Mouse (Mus musculus): Measurements from ENCODE around the gene Ppm1a. TPM values are rescaled to one million over a fixed set of nuclear protein-coding genes. Genes with fewer than 3 reads are reported as not detected.

Ppm1a gene
- polyA plus RNA-seq, 1 experiment from 2014 or later, result 20.0 TPM

DNA sequence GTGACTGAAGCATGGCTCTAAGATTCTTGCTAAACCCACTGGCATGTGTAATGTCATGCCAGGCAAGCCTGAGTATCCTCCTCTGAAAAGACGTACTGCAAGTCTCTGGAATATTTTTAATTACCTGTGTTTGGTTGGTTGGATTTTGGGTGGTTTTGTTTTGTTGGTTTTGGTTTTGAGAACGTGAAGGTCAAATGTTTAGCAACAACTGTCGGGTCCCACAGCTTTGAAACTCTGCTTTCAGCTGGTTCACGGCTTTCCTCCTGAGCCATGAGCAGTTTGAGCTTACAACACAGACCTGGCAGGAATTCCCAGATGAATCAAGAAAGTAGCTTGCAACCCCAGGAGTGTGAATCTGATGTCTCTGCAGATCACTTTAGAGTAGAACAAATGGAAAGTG lies 29.7 kb downstream of the Ppm1a start:
- no peak overlapping the region for H3K4me3 ChIP-seq (ENCODE audit: low read length)
- H3K27me3 ChIP-seq (replicated peaks; ENCODE audit: control insufficient read depth, insufficient read depth, low read length), result no peaks in the 10 kb centered on the region
- WGBS, result 82% methylated on average over 4 of the region's 4 CpGs
- H3K9me3 ChIP-seq (ENCODE audit: control insufficient read depth, low read length), result no peaks in the 10 kb centered on the region
- no peak overlapping the region for H3K27ac ChIP-seq (ENCODE audit: low read length)
- ATAC-seq, result no peak
- no peak overlapping the region for H3K4me2 ChIP-seq (ENCODE audit: low read depth, low read length)
- H3K9ac ChIP-seq (ENCODE audit: low read depth, low read length), result no peak overlapping the region
- peaks cover 5% of the 10 kb centered on the region for H3K4me1 ChIP-seq (ENCODE audit: control insufficient read depth, insufficient read depth, low read length)
- H3K36me3 ChIP-seq (ENCODE audit: control insufficient read depth, insufficient read depth, low read length), result peaks cover 9% of the 10 kb centered on the region

DNA sequence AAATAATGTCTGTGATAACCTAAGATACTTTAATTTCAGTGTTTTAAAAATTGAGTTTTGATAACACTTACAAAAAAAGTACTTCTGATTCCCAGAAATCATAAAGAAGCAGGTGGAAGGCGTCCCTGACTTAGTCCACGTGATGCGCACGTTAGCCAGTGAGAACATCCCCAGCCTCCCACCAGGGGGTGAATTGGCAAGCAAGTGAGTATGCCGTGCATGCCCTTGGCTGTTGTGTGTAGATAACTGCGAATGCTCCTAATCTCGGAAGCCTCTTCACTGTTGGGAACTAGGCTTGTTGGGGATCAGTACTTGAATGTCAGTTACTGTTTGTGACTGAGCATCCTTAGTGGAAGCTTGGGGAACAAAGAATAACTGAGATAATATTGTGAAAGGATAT lies 33.3 kb downstream of the Ppm1a start:
- ATAC-seq, result no peak
- Histone ChIP-seq H3K27me3 (replicated peaks; ENCODE audit: control insufficient read depth, insufficient read depth, low read length) (no peaks in the 10 kb centered on the region), H3K4me3 (ENCODE audit: low read length) (no peak overlapping the region), H3K4me1 (ENCODE audit: control insufficient read depth, insufficient read depth, low read length) (peaks cover 8% of the 10 kb centered on the region), H3K9me3 (ENCODE audit: control insufficient read depth, low read length) (no peaks in the 10 kb centered on the region), H3K4me2 (ENCODE audit: low read depth, low read length) (no peak overlapping the region), H3K27ac (ENCODE audit: low read length) (no peak overlapping the region), H3K36me3 (ENCODE audit: control insufficient read depth, insufficient read depth, low read length) (0 out of 2 replicates have a peak, but pooled peaks cover 5% of the 10 kb centered on the region), H3K9ac (ENCODE audit: low read depth, low read length) (no peak overlapping the region)
- WGBS, result 69% methylated on average over 7 of the region's 7 CpGs

DNA sequence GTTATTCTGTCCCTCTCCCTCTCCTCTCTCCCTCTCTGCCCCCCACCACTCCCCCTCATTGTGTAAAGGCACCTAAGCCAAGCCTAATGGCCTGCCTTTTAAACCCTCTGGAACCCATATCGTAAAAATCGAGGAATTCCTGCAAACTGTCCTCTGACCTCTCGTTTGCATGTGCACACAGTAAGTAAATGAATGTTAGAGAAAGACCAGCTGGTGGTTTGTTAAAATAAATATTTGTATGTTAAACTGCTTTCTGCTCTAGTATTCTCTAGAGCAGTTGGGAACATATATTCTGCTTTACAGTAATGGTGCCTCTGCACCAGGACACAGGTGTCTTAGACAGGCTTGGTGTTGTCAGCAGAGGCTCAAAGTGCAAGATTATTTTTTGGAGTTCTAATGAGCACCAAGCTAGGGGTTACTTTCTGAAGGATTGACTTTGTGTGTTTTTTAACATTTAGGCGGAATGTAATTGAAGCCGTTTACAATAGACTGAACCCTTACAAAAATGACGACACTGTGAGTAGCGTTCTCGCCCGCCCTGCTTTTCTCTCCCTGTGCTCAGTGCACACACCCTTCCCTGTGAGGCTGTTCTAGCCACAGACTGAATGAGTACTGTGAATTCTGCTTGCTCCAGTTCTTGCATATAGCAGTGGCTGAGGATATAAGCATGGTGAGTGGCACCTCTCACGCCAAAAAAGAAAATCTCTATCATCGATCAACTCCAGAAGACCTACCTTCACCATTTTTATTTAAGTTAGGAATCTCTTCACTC lies 35.3 kb downstream of the Ppm1a start:
- H3K4me3 ChIP-seq (ENCODE audit: low read length), result no peak overlapping the region
- 58% methylated on average over 11 of the region's 11 CpGs for WGBS
- H3K27ac ChIP-seq (ENCODE audit: low read length), result 0 out of 2 replicates have a peak overlapping the region, but pooled peaks have one; percentile 21
- ATAC-seq, result peak; percentile 52; the same call in 1 of the 2 replicates
- H3K9ac ChIP-seq (ENCODE audit: low read depth, low read length), result no peak overlapping the region
- 0 out of 2 replicates have a peak, but pooled peaks cover 2% of the 10 kb centered on the region for H3K36me3 ChIP-seq (ENCODE audit: control insufficient read depth, insufficient read depth, low read length)
- H3K4me1 ChIP-seq (ENCODE audit: control insufficient read depth, insufficient read depth, low read length), result peaks cover 5% of the 10 kb centered on the region; the same call in 1 of the 2 replicates
- H3K4me2 ChIP-seq (ENCODE audit: low read depth, low read length), result no peak overlapping the region
- no peaks in the 10 kb centered on the region for H3K9me3 ChIP-seq (ENCODE audit: control insufficient read depth, low read length)
- H3K27me3 ChIP-seq (replicated peaks; ENCODE audit: control insufficient read depth, insufficient read depth, low read length), result no peaks in the 10 kb centered on the region

DNA sequence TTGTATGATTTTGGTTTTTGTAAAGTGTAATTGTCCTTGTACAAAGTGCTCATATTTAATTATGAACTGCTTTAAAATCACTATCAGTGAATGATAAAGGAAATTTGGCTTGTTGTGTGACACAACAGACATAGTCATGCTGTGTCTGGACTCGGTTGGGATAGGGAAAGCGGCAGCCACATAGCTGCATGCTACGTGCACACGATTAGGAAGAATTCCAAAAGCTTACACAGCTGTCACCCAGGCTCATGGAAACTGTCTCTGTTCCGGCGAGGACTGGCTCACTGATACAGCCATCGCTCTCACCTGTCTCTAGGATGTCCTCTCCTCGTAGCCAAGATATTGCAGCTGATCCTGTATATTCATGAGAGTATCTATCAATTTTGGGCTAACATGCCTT lies 36.7 kb downstream of the Ppm1a start:
- WGBS, result 91% methylated on average over 8 of the region's 8 CpGs
- no peaks in the 10 kb centered on the region for H3K27me3 ChIP-seq (replicated peaks; ENCODE audit: control insufficient read depth, insufficient read depth, low read length)
- H3K4me3 ChIP-seq (ENCODE audit: low read length), result no peak overlapping the region
- ATAC-seq, result no peak
- H3K9ac ChIP-seq (ENCODE audit: low read depth, low read length), result no peak overlapping the region
- no peak overlapping the region for H3K27ac ChIP-seq (ENCODE audit: low read length)
- H3K4me1 ChIP-seq (ENCODE audit: control insufficient read depth, insufficient read depth, low read length), result peaks cover 5% of the 10 kb centered on the region; the same call in 1 of the 2 replicates
- 0 out of 2 replicates have a peak, but pooled peaks cover 2% of the 10 kb centered on the region for H3K36me3 ChIP-seq (ENCODE audit: control insufficient read depth, insufficient read depth, low read length)
- H3K4me2 ChIP-seq (ENCODE audit: low read depth, low read length), result no peak overlapping the region
- H3K9me3 ChIP-seq (ENCODE audit: control insufficient read depth, low read length), result no peaks in the 10 kb centered on the region

DNA sequence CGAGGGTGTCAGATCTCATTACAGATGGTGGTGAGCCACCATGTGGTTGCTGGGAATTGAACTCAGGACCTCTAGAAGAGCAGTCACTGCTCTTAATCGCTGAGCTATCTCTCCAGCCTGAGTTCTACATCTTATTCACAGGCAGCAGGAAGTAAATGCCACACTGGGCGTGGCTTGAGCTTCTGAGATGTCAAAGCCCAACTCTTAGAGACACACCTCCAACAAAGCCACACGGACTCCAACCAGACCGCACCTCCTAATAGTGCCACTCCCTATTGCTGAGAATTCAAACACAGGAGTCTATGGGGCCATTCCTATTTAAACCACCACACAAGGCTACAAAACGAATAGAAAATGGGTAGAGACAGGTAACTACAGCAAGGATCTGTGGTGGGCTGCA lies 52.5 kb downstream of the Ppm1a start:
- Histone ChIP-seq H3K4me2 (ENCODE audit: low read depth, low read length) (no peak overlapping the region), H3K27ac (ENCODE audit: low read length) (no peak overlapping the region), H3K36me3 (ENCODE audit: control insufficient read depth, insufficient read depth, low read length) (no peaks in the 10 kb centered on the region), H3K4me1 (ENCODE audit: control insufficient read depth, insufficient read depth, low read length) (no peaks in the 10 kb centered on the region), H3K9ac (ENCODE audit: low read depth, low read length) (no peak overlapping the region), H3K9me3 (ENCODE audit: control insufficient read depth, low read length) (no peaks in the 10 kb centered on the region), H3K4me3 (ENCODE audit: low read length) (no peak overlapping the region), H3K27me3 (replicated peaks; ENCODE audit: control insufficient read depth, insufficient read depth, low read length) (no peaks in the 10 kb centered on the region)
- 67% methylated on average over 6 of the region's 6 CpGs for WGBS
- peak; percentile 90 for ATAC-seq

DNA sequence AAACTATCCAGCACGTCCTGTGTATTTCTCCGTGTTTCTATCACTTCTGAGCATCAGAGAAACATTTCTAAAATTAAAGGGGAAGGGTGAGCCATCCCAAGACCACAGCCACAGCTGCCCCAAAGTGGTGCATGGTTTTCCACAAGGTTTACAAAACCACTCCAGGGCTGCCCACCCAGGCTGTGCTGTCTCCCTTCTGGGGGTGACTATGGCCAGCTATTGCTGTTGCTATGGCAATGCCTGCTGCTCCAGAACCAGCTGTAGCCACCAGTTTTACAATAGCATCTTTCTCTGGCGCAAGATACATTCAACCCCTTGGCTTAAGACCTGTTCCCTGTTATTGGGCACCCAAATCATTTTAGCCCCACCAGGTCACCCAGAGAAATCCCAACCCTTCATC lies 54.3 kb downstream of the Ppm1a start:
- H3K9ac ChIP-seq (ENCODE audit: low read depth, low read length), result no peak overlapping the region
- H3K4me2 ChIP-seq (ENCODE audit: low read depth, low read length), result no peak overlapping the region
- H3K9me3 ChIP-seq (ENCODE audit: control insufficient read depth, low read length), result no peaks in the 10 kb centered on the region
- H3K36me3 ChIP-seq (ENCODE audit: control insufficient read depth, insufficient read depth, low read length), result no peaks in the 10 kb centered on the region
- H3K4me3 ChIP-seq (ENCODE audit: low read length), result no peak overlapping the region
- H3K27me3 ChIP-seq (replicated peaks; ENCODE audit: control insufficient read depth, insufficient read depth, low read length), result no peaks in the 10 kb centered on the region
- no peak overlapping the region for H3K27ac ChIP-seq (ENCODE audit: low read length)
- ATAC-seq, result no peak
- no peaks in the 10 kb centered on the region for H3K4me1 ChIP-seq (ENCODE audit: control insufficient read depth, insufficient read depth, low read length)
- 60% methylated on average over 3 of the region's 3 CpGs for WGBS

DNA sequence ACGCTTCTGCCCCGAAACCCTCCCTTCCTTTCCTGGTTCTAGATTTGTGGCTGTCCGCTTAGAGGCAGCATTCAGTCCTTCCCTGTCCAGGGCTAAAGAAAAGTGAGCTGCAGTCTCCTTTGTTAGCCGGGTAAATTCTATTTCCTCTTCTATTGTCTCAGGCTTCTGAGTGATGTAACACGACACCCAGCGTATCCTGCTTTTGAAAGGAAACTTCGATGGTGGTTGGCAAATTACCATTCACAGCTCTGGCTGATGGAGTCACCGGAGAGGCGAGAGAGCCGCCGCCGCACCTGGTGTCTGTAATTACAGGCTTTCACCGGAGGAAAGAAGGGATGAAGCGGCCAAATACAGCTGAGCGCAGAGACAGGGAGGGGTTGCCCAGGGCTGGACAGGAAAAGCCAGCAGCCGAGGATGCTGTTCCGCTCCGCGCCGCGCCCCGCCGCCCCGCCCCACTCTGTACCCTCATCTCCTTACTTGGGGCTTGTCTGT lies 63.7 kb downstream of the Ppm1a start:
- peak overlapping the region; percentile 47 for H3K4me3 ChIP-seq (ENCODE audit: low read length)
- H3K9me3 ChIP-seq (ENCODE audit: control insufficient read depth, low read length), result no peaks in the 10 kb centered on the region
- H3K27ac ChIP-seq (ENCODE audit: low read length), result peak overlapping the region; percentile 71
- peak overlapping the region; percentile 59 for H3K4me2 ChIP-seq (ENCODE audit: low read depth, low read length)
- 2% methylated on average over 24 of the region's 24 CpGs for WGBS
- 0 out of 2 replicates have a peak, but pooled peaks cover 3% of the 10 kb centered on the region for H3K4me1 ChIP-seq (ENCODE audit: control insufficient read depth, insufficient read depth, low read length)
- H3K36me3 ChIP-seq (ENCODE audit: control insufficient read depth, insufficient read depth, low read length), result no peaks in the 10 kb centered on the region
- peak overlapping the region; percentile 50 for H3K9ac ChIP-seq (ENCODE audit: low read depth, low read length)
- no peaks in the 10 kb centered on the region for H3K27me3 ChIP-seq (replicated peaks; ENCODE audit: control insufficient read depth, insufficient read depth, low read length)
- ATAC-seq, result peak; percentile 88

DNA sequence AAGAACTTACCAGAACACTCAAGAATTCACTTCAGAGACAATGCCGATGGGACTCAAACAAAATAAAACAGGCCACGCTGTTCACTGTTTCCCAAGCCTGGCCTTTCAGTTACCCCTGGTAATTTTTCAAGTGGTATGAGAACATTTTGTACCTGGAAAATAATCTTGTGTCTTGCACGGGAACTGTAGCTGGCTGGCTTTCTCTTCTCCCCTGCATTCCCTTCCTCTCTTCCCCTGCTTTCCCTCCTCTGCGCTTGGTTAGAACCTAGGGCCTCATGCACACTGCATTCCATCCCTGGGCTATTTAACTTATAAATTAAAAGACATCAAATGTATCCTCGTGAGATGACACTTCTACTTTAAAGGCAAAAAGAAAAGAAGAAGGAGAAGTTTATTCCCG lies 64.3 kb downstream of the Ppm1a start:
- peak; percentile 19; the same call in 1 of the 2 replicates for ATAC-seq
- H3K9ac ChIP-seq (ENCODE audit: low read depth, low read length), result peak overlapping the region; percentile 50; the same call in 1 of the 2 replicates
- peak overlapping the region; percentile 71 for H3K27ac ChIP-seq (ENCODE audit: low read length)
- WGBS, result 33% methylated on average over 6 of the region's 6 CpGs
- H3K9me3 ChIP-seq (ENCODE audit: control insufficient read depth, low read length), result no peaks in the 10 kb centered on the region
- H3K4me3 ChIP-seq (ENCODE audit: low read length), result peak overlapping the region; percentile 47
- H3K36me3 ChIP-seq (ENCODE audit: control insufficient read depth, insufficient read depth, low read length), result no peaks in the 10 kb centered on the region
- 0 out of 2 replicates have a peak, but pooled peaks cover 3% of the 10 kb centered on the region for H3K4me1 ChIP-seq (ENCODE audit: control insufficient read depth, insufficient read depth, low read length)
- H3K4me2 ChIP-seq (ENCODE audit: low read depth, low read length), result peak overlapping the region; percentile 59
- no peaks in the 10 kb centered on the region for H3K27me3 ChIP-seq (replicated peaks; ENCODE audit: control insufficient read depth, insufficient read depth, low read length)

DNA sequence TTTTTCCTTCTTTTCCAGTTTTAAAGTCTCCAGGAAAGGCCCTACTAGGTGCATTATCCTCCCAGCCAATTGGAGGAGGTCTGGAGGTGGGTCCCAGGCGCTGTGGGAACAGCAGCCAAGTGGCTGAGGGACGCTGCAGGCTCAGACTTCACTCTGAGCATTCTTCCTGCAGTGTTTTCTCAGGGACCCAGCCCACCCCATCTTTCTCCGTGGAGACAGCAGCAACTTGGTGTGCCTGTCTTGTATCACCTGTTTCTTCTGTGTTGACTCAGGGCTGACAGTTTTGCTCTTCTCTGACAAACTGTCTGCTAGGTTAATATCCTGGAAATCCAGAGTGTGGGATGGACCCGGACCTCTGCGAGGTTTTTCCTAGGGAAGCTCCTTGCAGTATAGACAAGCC lies 68.4 kb downstream of the Ppm1a start:
- Histone ChIP-seq H3K4me1 (ENCODE audit: control insufficient read depth, insufficient read depth, low read length) (0 out of 2 replicates have a peak, but pooled peaks cover 5% of the 10 kb centered on the region), H3K36me3 (ENCODE audit: control insufficient read depth, insufficient read depth, low read length) (no peaks in the 10 kb centered on the region), H3K9me3 (ENCODE audit: control insufficient read depth, low read length) (no peaks in the 10 kb centered on the region), H3K27ac (ENCODE audit: low read length) (no peak overlapping the region), H3K4me3 (ENCODE audit: low read length) (no peak overlapping the region), H3K9ac (ENCODE audit: low read depth, low read length) (no peak overlapping the region), H3K4me2 (ENCODE audit: low read depth, low read length) (no peak overlapping the region), H3K27me3 (replicated peaks; ENCODE audit: control insufficient read depth, insufficient read depth, low read length) (no peaks in the 10 kb centered on the region)
- ATAC-seq, result no peak
- WGBS, result 32% methylated on average over 5 of the region's 5 CpGs

Measured in intestine, embryonic 16.5 days (tissue).